Mouse (Mus musculus) liver, embryonic 16.5 days (tissue): ENCODE measurements around the gene Dmbx1. TPM values are rescaled to one million over a fixed set of nuclear protein-coding genes. Genes with fewer than 3 reads are reported as not detected.
A peak's percentile ranks its signal among the peaks of the same experiment; 100 is the strongest.

Experiments
- ATAC-seq: fragments of 200-750 bp; cut with Nextera tagmentation; 2 replicates; pipeline ENCODE4 v1.8.0; 2017; ENCODE audit warnings: low read depth, mild to moderate bottlenecking, moderate number of reproducible peaks, moderate library complexity
- H3K27ac ChIP-seq: fragments of 300-500 bp; sonication (generic); 2 replicates; pipeline ENCODE4 v1.5.1; 2014; ENCODE audit warnings: mild to moderate bottlenecking, low read length
- H3K27me3 ChIP-seq: fragments of 300-500 bp; sonication (generic); 2 replicates; pipeline ENCODE4 v1.6.1; 2014; ENCODE audit warnings: low read depth, low read length, mixed read lengths; ENCODE audit not compliant: control insufficient read depth, insufficient read depth
- H3K36me3 ChIP-seq: fragments of 300-500 bp; sonication (generic); 2 replicates; pipeline ENCODE4 v1.6.1; 2014; ENCODE audit warnings: mild to moderate bottlenecking; ENCODE audit not compliant: control insufficient read depth, insufficient read depth
- H3K4me1 ChIP-seq: fragments of 300-500 bp; sonication (generic); 2 replicates; pipeline ENCODE4 v1.6.1; 2014; ENCODE audit warnings: low read depth, low read length, mixed read lengths; ENCODE audit not compliant: control insufficient read depth
- H3K4me2 ChIP-seq: fragments of 300-500 bp; sonication (generic); 2 replicates; pipeline ENCODE4 v1.6.1; 2014; ENCODE audit warnings: low read depth, low read length, mixed read lengths
- H3K4me3 ChIP-seq: fragments of 300-500 bp; sonication (generic); 2 replicates; pipeline ENCODE4 v1.5.1; 2014; ENCODE audit warnings: low read depth, mild to moderate bottlenecking, low read length
- H3K9ac ChIP-seq: fragments of 300-500 bp; sonication (generic); 2 replicates; pipeline ENCODE4 v1.6.1; 2014; ENCODE audit warnings: low read depth, low read length
- H3K9me3 ChIP-seq: fragments of 300-500 bp; sonication (generic); replicated peaks from 2 replicates; pipeline ENCODE4 v1.6.1; 2016; ENCODE audit warnings: low read length; ENCODE audit not compliant: control insufficient read depth
- WGBS: fragments of 180-500 bp; shearing (Covaris S2); extraction: QIAGEN DNeasy Blood & Tissue Kit; methylation state at CpG from one replicate; pipeline ENCODE4 v1.1.7; 2014; ENCODE audit not compliant: insufficient replicate concordance; 5-methylcytosine and 5-hydroxymethylcytosine counted together
- polyA plus RNA-seq: library from polyadenylated mRNA; unstranded; fragments of >200 nt; fragmentation: Nextera tagmentation; extraction: Ambion mirVana; gene quantifications from 2 replicates; pipeline ENCODE4 v1.2.1, GENCODE M21; 2015

Gene Dmbx1
- polyA plus RNA-seq, 1 experiment from 2014 or later, result not detected

- WGBS, result 13% methylated on average over 7 of the region's 7 CpGs
- Histone ChIP-seq H3K4me2 (no peak overlapping the region), H3K4me1 (no peaks in the 10 kb centered on the region), H3K4me3 (no peak overlapping the region), H3K27ac (no peak overlapping the region), H3K9me3 (no peaks in the 10 kb centered on the region), H3K9ac (no peak overlapping the region), H3K36me3 (no peaks in the 10 kb centered on the region), H3K27me3 (peaks cover 32% of the 10 kb centered on the region)
- ATAC-seq, result no peak
Measured at GRCm38 (mm10) chr4:115905701-115906100, 34.0 kb downstream of the Dmbx1 start.

GRCm38 (mm10) chr4:115904375-115904774, 35.4 kb downstream of the Dmbx1 start:
- no peak for ATAC-seq
- Histone ChIP-seq H3K4me3 (no peak overlapping the region), H3K9ac (no peak overlapping the region), H3K4me1 (no peaks in the 10 kb centered on the region), H3K9me3 (no peaks in the 10 kb centered on the region), H3K27me3 (peaks cover 36% of the 10 kb centered on the region), H3K36me3 (no peaks in the 10 kb centered on the region), H3K4me2 (no peak overlapping the region), H3K27ac (no peak overlapping the region)
- WGBS, result 26% methylated on average over 12 of the region's 12 CpGs

- peaks cover 51% of the 10 kb centered on the region for H3K27me3 ChIP-seq
- no peak for ATAC-seq
- no peaks in the 10 kb centered on the region; the same call in 1 of the 2 replicates for H3K4me1 ChIP-seq
- no peak overlapping the region for H3K27ac ChIP-seq
- no peak overlapping the region for H3K4me3 ChIP-seq
- no peak overlapping the region for H3K9ac ChIP-seq
- no peaks in the 10 kb centered on the region for H3K36me3 ChIP-seq
- WGBS, result 17% methylated on average over 5 of the region's 5 CpGs
- H3K4me2 ChIP-seq, result no peak overlapping the region
- no peaks in the 10 kb centered on the region for H3K9me3 ChIP-seq
Measured at GRCm38 (mm10) chr4:115902816-115903215, 36.9 kb downstream of the Dmbx1 start.

- no peak for ATAC-seq
- Histone ChIP-seq H3K36me3 (no peaks in the 10 kb centered on the region), H3K9me3 (no peaks in the 10 kb centered on the region), H3K9ac (no peak overlapping the region), H3K27ac (no peak overlapping the region), H3K4me3 (peak overlapping the region; percentile 28), H3K4me2 (peak overlapping the region; percentile 36), H3K4me1 (no peaks in the 10 kb centered on the region; the same call in 1 of the 2 replicates), H3K27me3 (peaks cover 41% of the 10 kb centered on the region)
- WGBS, result 2% methylated on average over 50 of the region's 56 CpGs
Measured at GRCm38 (mm10) chr4:115897901-115898631, 41.7 kb downstream of the Dmbx1 start.

GRCm38 (mm10) chr4:115894281-115894680, 45.4 kb downstream of the Dmbx1 start:
- WGBS, result 18% methylated on average over 3 of the region's 3 CpGs
- Histone ChIP-seq H3K27me3 (peaks cover 58% of the 10 kb centered on the region), H3K4me3 (no peak overlapping the region)

GRCm38 (mm10) chr4:115890553-115890952, 49.2 kb downstream of the Dmbx1 start, which contains the start of gene 6430628N08Rik:
6430628N08Rik (plus strand) TSS chr4:115890665.
- H3K4me1 ChIP-seq, result no peaks in the 10 kb centered on the region
- no peak within 1 kb of the TSS for H3K27ac ChIP-seq
- peaks cover 29% of the 10 kb centered on the region for H3K27me3 ChIP-seq
- 2% methylated on average over 31 of the region's 31 CpGs for WGBS
- H3K9ac ChIP-seq, result no peak within 1 kb of the TSS
- H3K36me3 ChIP-seq, result no peaks in the 10 kb centered on the region
- no peaks in the 10 kb centered on the region for H3K9me3 ChIP-seq
- ATAC-seq, result no peak
- H3K4me3 ChIP-seq, result no peak within 1 kb of the TSS
- H3K4me2 ChIP-seq, result no peak within 1 kb of the TSS; the same call in 1 of the 2 replicates

More at GRCm38 (mm10) chr4:115894281-115894680, 45.4 kb downstream of the Dmbx1 start:
- Histone ChIP-seq H3K4me1 (no peaks in the 10 kb centered on the region; the same call in 1 of the 2 replicates), H3K36me3 (no peaks in the 10 kb centered on the region), H3K27ac (no peak overlapping the region), H3K9me3 (no peaks in the 10 kb centered on the region), H3K9ac (no peak overlapping the region), H3K4me2 (no peak overlapping the region)
- ATAC-seq, result no peak

- Histone ChIP-seq H3K4me3 (no peak overlapping the region), H3K27ac (no peak overlapping the region), H3K9me3 (no peaks in the 10 kb centered on the region), H3K4me1 (no peaks in the 10 kb centered on the region), H3K36me3 (no peaks in the 10 kb centered on the region), H3K9ac (no peak overlapping the region), H3K27me3 (peaks cover 29% of the 10 kb centered on the region), H3K4me2 (no peak overlapping the region; the same call in 1 of the 2 replicates)
- no peak for ATAC-seq
- WGBS, result 15% methylated on average over 6 of the region's 6 CpGs
Measured at GRCm38 (mm10) chr4:115890066-115890465, 49.7 kb downstream of the Dmbx1 start.

- Histone ChIP-seq H3K9ac (no peak overlapping the region), H3K4me2 (no peak overlapping the region), H3K4me3 (no peak overlapping the region), H3K36me3 (no peaks in the 10 kb centered on the region), H3K27me3 (peaks cover 28% of the 10 kb centered on the region), H3K9me3 (no peaks in the 10 kb centered on the region), H3K27ac (no peak overlapping the region), H3K4me1 (no peaks in the 10 kb centered on the region)
- 36% methylated on average over 1 of the region's 1 CpGs for WGBS
- ATAC-seq, result no peak
Measured at GRCm38 (mm10) chr4:115886875-115887274, 52.9 kb downstream of the Dmbx1 start.

GRCm38 (mm10) chr4:115885846-115886245, 53.9 kb downstream of the Dmbx1 start:
- no peaks in the 10 kb centered on the region for H3K36me3 ChIP-seq
- no peak for ATAC-seq
- no peaks in the 10 kb centered on the region for H3K9me3 ChIP-seq
- H3K4me2 ChIP-seq, result no peak overlapping the region
- no peak overlapping the region for H3K27ac ChIP-seq
- H3K27me3 ChIP-seq, result peaks cover 17% of the 10 kb centered on the region
- no peak overlapping the region for H3K9ac ChIP-seq
- H3K4me3 ChIP-seq, result no peak overlapping the region
- 58% methylated on average over 3 of the region's 3 CpGs for WGBS
- no peaks in the 10 kb centered on the region for H3K4me1 ChIP-seq
